Mouse (Mus musculus) liver, embryonic 14.5 days (tissue): Measurements from ENCODE around the gene Kcnq4. TPM values are rescaled to one million over a fixed set of nuclear protein-coding genes. Genes with fewer than 3 reads are reported as not detected.

Source experiments
- ATAC-seq: fragments of 200-750 bp; cut with Nextera tagmentation; 2 replicates; pipeline ENCODE4 v1.8.0; 2017; ENCODE audit warnings: moderate number of reproducible peaks, mild to moderate bottlenecking, moderate library complexity; ENCODE audit not compliant: insufficient read depth
- DNase-seq, 3 experiments: peaks; one replicate each; pipeline ENCODE4 v3.0.0-alpha.2; 2012 to 2013; ENCODE audit warnings: low read depth in 3 of 3, low spot score in 3 of 3
- H3K27ac ChIP-seq: fragments of 300-500 bp; sonication (generic); 2 replicates; pipeline ENCODE4 v1.5.1; 2014; ENCODE audit warnings: moderate library complexity, mild to moderate bottlenecking, control low read depth, inconsistent platforms
- H3K27me3 ChIP-seq: fragments of 300-500 bp; sonication (generic); 2 replicates; pipeline ENCODE4 v1.6.1; 2014; ENCODE audit warnings: mild to moderate bottlenecking, low read length, moderate library complexity; ENCODE audit not compliant: control insufficient read depth, insufficient read depth
- H3K36me3 ChIP-seq: fragments of 300-500 bp; sonication (generic); replicated peaks from 2 replicates; pipeline ENCODE4 v1.6.1; 2014; ENCODE audit warnings: low read depth; ENCODE audit not compliant: control insufficient read depth, insufficient read depth
- H3K4me1 ChIP-seq, 2 experiments: fragments of 200-500 bp in 1 of 2; fragments of 300-500 bp in 1 of 2; sonication (generic) in 1 of 2; replicated peaks; 2 replicates each; pipeline ENCODE4 v1.6.1; 2012 to 2014; ENCODE audit warnings: antibody characterized with exemption in 1 of 2, inconsistent platforms in 1 of 2, low read length in 1 of 2; ENCODE audit not compliant: control insufficient read depth in 2 of 2, insufficient read depth in 2 of 2
- H3K4me2 ChIP-seq: fragments of 300-500 bp; sonication (generic); 2 replicates; pipeline ENCODE4 v1.6.1; 2014; ENCODE audit warnings: low read depth, mild to moderate bottlenecking, control low read depth, moderate library complexity
- H3K4me3 ChIP-seq, 2 experiments: fragments of 200-500 bp in 1 of 2; fragments of 300-500 bp in 1 of 2; sonication (generic) in 1 of 2; 2 replicates each; pipeline ENCODE4 v1.5.1; 2012 to 2014; ENCODE audit warnings: low read depth in 2 of 2, low read length in 2 of 2, mild to moderate bottlenecking in 2 of 2, control low read depth in 1 of 2, inconsistent platforms in 1 of 2, moderate library complexity in 1 of 2; ENCODE audit not compliant: insufficient read depth in 1 of 2
- H3K9ac ChIP-seq: fragments of 300-500 bp; sonication (generic); replicated peaks from 2 replicates; pipeline ENCODE4 v1.6.1; 2014; ENCODE audit warnings: mild to moderate bottlenecking, control low read depth, moderate library complexity
- H3K9me3 ChIP-seq: fragments of 300-500 bp; sonication (generic); 2 replicates; pipeline ENCODE4 v1.6.1; 2016; ENCODE audit warnings: low read length, mixed read lengths; ENCODE audit not compliant: control insufficient read depth
- CTCF ChIP-seq: IDR thresholded peaks from 2 replicates; pipeline ENCODE4 v1.5.1; 2016; ENCODE audit warnings: antibody characterized with exemption, low read depth, control low read depth
- EP300 ChIP-seq: IDR thresholded peaks from 2 replicates; pipeline ENCODE4 v1.6.1; 2016; ENCODE audit warnings: antibody characterized with exemption, low read depth
- WGBS: fragments of 180-500 bp; shearing (Covaris S2); extraction: QIAGEN DNeasy Blood & Tissue Kit; methylation state at CpG from one replicate; pipeline ENCODE4 v1.1.7; 2014; ENCODE audit not compliant: insufficient replicate concordance; 5-methylcytosine and 5-hydroxymethylcytosine counted together
- polyA plus RNA-seq, 2 experiments: library from polyadenylated mRNA; depleted of rRNA in 1 of 2; stranded (reverse) in 1 of 2; unstranded in 1 of 2; fragments of >200 nt; fragmentation: Nextera tagmentation in 1 of 2; extraction: Ambion mirVana in 1 of 2; gene quantifications; 2 replicates each; pipeline versions ENCODE4 v1.2.1 to v1.2.3; 2012 to 2014

Kcnq4 gene
- polyA plus RNA-seq, 2 experiments = 0.06 to 0.08 TPM

DNA sequence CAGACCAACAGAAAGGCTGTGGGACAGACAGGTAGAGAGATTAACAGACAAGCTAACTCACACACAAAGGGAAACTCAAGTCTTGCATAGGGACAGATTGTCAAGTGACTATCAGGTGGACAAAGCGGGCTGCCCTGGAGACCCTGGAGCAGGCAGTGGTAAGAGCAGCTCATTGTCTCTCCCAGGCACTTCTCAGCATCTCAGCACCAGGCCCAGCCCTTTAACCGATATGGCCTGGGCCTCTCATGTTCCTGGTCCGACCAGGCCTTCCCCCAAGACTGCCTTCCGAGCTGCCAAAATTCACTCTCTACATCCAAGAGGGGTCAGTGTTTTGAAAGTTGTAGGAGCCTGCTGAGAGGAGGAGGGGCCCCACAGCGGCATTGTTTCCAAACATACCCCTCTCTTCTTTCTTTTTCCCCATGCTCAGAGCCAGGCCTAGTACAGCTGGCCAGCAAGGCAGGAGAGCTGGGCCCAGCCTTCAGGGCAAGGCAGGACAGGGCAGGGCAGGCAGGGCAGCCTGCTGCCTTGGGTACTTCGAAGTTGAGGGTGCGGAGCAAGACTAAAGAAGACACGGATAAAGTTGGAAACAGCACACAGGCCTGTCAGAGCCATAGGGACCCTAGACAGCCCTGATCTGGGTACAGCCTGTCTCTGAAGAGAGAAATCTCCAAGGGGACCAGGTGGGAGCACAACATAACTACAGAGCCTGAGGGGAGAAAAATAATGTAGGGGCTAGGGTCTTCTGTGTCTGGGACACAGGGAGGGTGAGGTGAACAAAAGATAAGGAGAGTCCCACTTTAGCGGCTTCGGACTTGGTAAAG lies 2.5 kb downstream of the Kcnq4 start:
- WGBS = 38% methylated on average over 10 of the region's 10 CpGs
- ATAC-seq (no peak), DNase-seq (no peak)
- Histone ChIP-seq H3K36me3 (no peaks in the 10 kb centered on the region), H3K4me2 (no peak overlapping the region), H3K9ac (no peak overlapping the region), H3K4me3 (no peak overlapping the region), H3K4me1 (no peaks in the 10 kb centered on the region), H3K9me3 (no peaks in the 10 kb centered on the region), H3K27ac (no peak overlapping the region), H3K27me3 (peaks cover 71% of the 10 kb centered on the region)
- no peak for TF ChIP-seq EP300
- no peak for TF ChIP-seq CTCF

- DNase-seq (no peak), ATAC-seq (no peak)
- TF ChIP-seq EP300 (no peak), CTCF (no peak)
- no peaks in the 10 kb centered on the region for H3K36me3 ChIP-seq
- no peaks in the 10 kb centered on the region for H3K4me1 ChIP-seq
- WGBS = 51% methylated on average over 3 of the region's 3 CpGs
- no peak overlapping the region for H3K9ac ChIP-seq
- no peak overlapping the region for H3K27ac ChIP-seq
- H3K27me3 ChIP-seq = peaks cover 51% of the 10 kb centered on the region
- no peak overlapping the region for H3K4me2 ChIP-seq
- H3K9me3 ChIP-seq = no peaks in the 10 kb centered on the region
- no peak overlapping the region for H3K4me3 ChIP-seq
Measured at GRCm38 (mm10) chr4:120743636-120744035, 4.8 kb downstream of the Kcnq4 start.

- H3K4me1 ChIP-seq = no peaks in the 10 kb centered on the region
- no peak overlapping the region for H3K4me3 ChIP-seq
- no peak overlapping the region for H3K27ac ChIP-seq
- H3K27me3 ChIP-seq = peaks cover 37% of the 10 kb centered on the region
- no peak overlapping the region for H3K4me2 ChIP-seq
- no peak for ATAC-seq
- TF ChIP-seq CTCF (no peak), EP300 (no peak)
- WGBS = 57% methylated on average over 6 of the region's 6 CpGs
- DNase-seq = no peak
- no peak overlapping the region for H3K9ac ChIP-seq
- no peaks in the 10 kb centered on the region for H3K36me3 ChIP-seq
- H3K9me3 ChIP-seq = no peaks in the 10 kb centered on the region
Measured at GRCm38 (mm10) chr4:120741303-120741702, 7.1 kb downstream of the Kcnq4 start.

GRCm38 (mm10) chr4:120734012-120734622 lies 14.3 kb downstream of the Kcnq4 start:
- H3K4me2 ChIP-seq = no peak overlapping the region
- H3K4me1 ChIP-seq = peaks cover 8% of the 10 kb centered on the region in 2 experiments
- 64% methylated on average over 5 of the region's 5 CpGs for WGBS
- no peaks in the 10 kb centered on the region for H3K36me3 ChIP-seq
- peaks cover 29% of the 10 kb centered on the region for H3K27me3 ChIP-seq
- no peak overlapping the region for H3K4me3 ChIP-seq
- H3K27ac ChIP-seq = no peak overlapping the region
- ATAC-seq (no peak), DNase-seq (no peak)
- H3K9me3 ChIP-seq = no peaks in the 10 kb centered on the region
- TF ChIP-seq CTCF = no peak
- no peak for TF ChIP-seq EP300
- H3K9ac ChIP-seq = no peak overlapping the region

DNA sequence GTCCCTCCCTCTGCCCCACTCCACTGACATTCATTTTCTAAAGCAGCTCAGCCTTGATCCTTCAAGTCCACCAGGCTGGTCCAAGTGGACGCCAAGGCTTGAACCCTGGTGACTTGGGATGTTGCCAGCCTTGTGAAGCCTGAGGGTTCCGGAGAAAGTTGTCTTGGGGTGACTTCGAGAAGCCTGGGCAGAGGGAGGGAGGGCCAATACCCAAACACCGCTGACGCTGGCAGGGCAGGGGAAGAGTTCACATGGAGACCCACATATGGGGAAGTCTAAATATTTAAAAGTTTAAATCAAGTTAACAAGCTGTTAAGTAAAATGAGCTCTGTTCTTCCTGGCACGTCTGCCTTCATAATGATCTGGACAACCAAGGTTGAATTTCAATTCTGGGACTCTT lies 15.7 kb downstream of the Kcnq4 start:
- TF ChIP-seq EP300 = no peak
- no peak for TF ChIP-seq CTCF
- Histone ChIP-seq H3K9ac (no peak overlapping the region), H3K27me3 (peaks cover 23% of the 10 kb centered on the region), H3K4me1 (peaks cover 8% of the 10 kb centered on the region in 2 experiments), H3K27ac (no peak overlapping the region), H3K36me3 (no peaks in the 10 kb centered on the region), H3K4me2 (no peak overlapping the region), H3K4me3 (no peak overlapping the region), H3K9me3 (no peaks in the 10 kb centered on the region)
- 58% methylated on average over 6 of the region's 6 CpGs for WGBS
- DNase-seq (no peak), ATAC-seq (no peak)
